Mouse (Mus musculus) forebrain, embryonic 15.5 days (tissue): Measurements from ENCODE around the gene Farp2. TPM values are rescaled to one million over a fixed set of nuclear protein-coding genes. Genes with fewer than 3 reads are reported as not detected.
"Not testable (repeated sequence)": the region's sequence is repeated elsewhere in the genome, so short reads cannot be mapped to it uniquely, and the experiment has no call there.

Experiments used
- ATAC-seq: fragments of 200-750 bp; cut with Nextera tagmentation; replicated peaks from 2 replicates; pipeline ENCODE4 v1.8.0; 2017; ENCODE audit warnings: mild to moderate bottlenecking, moderate TSS enrichment, moderate library complexity
- H3K27ac ChIP-seq: fragments of 300-500 bp; sonication (generic); replicated peaks from 2 replicates; pipeline ENCODE4 v1.5.1; 2015; ENCODE audit warnings: mild to moderate bottlenecking, inconsistent platforms
- H3K27me3 ChIP-seq: fragments of 300-500 bp; sonication (generic); 2 replicates; pipeline ENCODE4 v1.6.1; 2015; ENCODE audit warnings: inconsistent platforms
- H3K36me3 ChIP-seq: fragments of 300-500 bp; sonication (generic); 2 replicates; pipeline ENCODE4 v1.6.1; 2015; ENCODE audit warnings: mild to moderate bottlenecking, inconsistent platforms
- H3K4me1 ChIP-seq: fragments of 300-500 bp; sonication (generic); 2 replicates; pipeline ENCODE4 v1.6.1; 2015; ENCODE audit warnings: inconsistent platforms
- H3K4me2 ChIP-seq: fragments of 300-500 bp; sonication (generic); replicated peaks from 2 replicates; pipeline ENCODE4 v1.6.1; 2015; ENCODE audit warnings: mild to moderate bottlenecking, inconsistent platforms
- H3K4me3 ChIP-seq: fragments of 300-500 bp; sonication (generic); 2 replicates; pipeline ENCODE4 v1.5.1; 2015; ENCODE audit warnings: mild to moderate bottlenecking, inconsistent platforms
- H3K9ac ChIP-seq: fragments of 300-500 bp; sonication (generic); replicated peaks from 2 replicates; pipeline ENCODE4 v1.6.1; 2015; ENCODE audit warnings: mild to moderate bottlenecking, inconsistent platforms
- H3K9me3 ChIP-seq: fragments of 300-500 bp; sonication (generic); 2 replicates; pipeline ENCODE4 v1.6.1; 2016; ENCODE audit warnings: inconsistent platforms
- WGBS: fragments of 180-500 bp; shearing (Covaris S2); methylation state at CpG from one replicate; pipeline ENCODE4 v1.1.7; 2015; ENCODE audit warnings: mixed read lengths; 5-methylcytosine and 5-hydroxymethylcytosine counted together
- polyA plus RNA-seq: library from polyadenylated mRNA; unstranded; fragments of >200 nt; fragmentation: Nextera tagmentation; extraction: Ambion mirVana; gene quantifications from 2 replicates; pipeline ENCODE4 v1.2.1, GENCODE M21; 2015

The Farp2 gene
- polyA plus RNA-seq, 1 experiment from 2014 or later, result 3.2 TPM

- 85% methylated on average over 5 of the region's 5 CpGs for WGBS
- Histone ChIP-seq H3K9ac (no peak overlapping the region), H3K9me3 (no peaks in the 10 kb centered on the region), H3K36me3 (no peaks in the 10 kb centered on the region), H3K27me3 (no peaks in the 10 kb centered on the region), H3K4me2 (no peak overlapping the region), H3K4me1 (no peaks in the 10 kb centered on the region), H3K27ac (no peak overlapping the region), H3K4me3 (no peak overlapping the region)
- no peak for ATAC-seq
Observed at GRCm38 (mm10) chr1:93649604-93650172, 137.8 kb downstream of the Farp2 start.

GRCm38 (mm10) chr1:93654275-93654674 is 142.4 kb downstream of the Farp2 start:
- Histone ChIP-seq H3K4me1 (no peaks in the 10 kb centered on the region), H3K27ac (no peak overlapping the region)
- WGBS, result 68% methylated on average over 2 of the region's 2 CpGs

GRCm38 (mm10) chr1:93654798-93655197 is 142.9 kb downstream of the Farp2 start:
- H3K9me3 ChIP-seq, result no peaks in the 10 kb centered on the region
- no peak for ATAC-seq
- H3K4me3 ChIP-seq, result no peak overlapping the region
- no peak overlapping the region for H3K4me2 ChIP-seq
- no peak overlapping the region for H3K9ac ChIP-seq
- H3K36me3 ChIP-seq, result no peaks in the 10 kb centered on the region
- no peaks in the 10 kb centered on the region for H3K27me3 ChIP-seq
- 90% methylated on average over 2 of the region's 2 CpGs for WGBS
- no peaks in the 10 kb centered on the region for H3K4me1 ChIP-seq
- no peak overlapping the region for H3K27ac ChIP-seq

More at GRCm38 (mm10) chr1:93654275-93654674, 142.4 kb downstream of the Farp2 start:
- no peak overlapping the region for H3K4me3 ChIP-seq
- no peak for ATAC-seq
- no peaks in the 10 kb centered on the region for H3K27me3 ChIP-seq
- no peaks in the 10 kb centered on the region for H3K36me3 ChIP-seq
- no peak overlapping the region for H3K4me2 ChIP-seq
- H3K9me3 ChIP-seq, result no peaks in the 10 kb centered on the region
- H3K9ac ChIP-seq, result no peak overlapping the region

- Histone ChIP-seq H3K9me3 (no peaks in the 10 kb centered on the region), H3K27ac (no peak overlapping the region), H3K4me1 (no peaks in the 10 kb centered on the region), H3K36me3 (no peaks in the 10 kb centered on the region), H3K4me2 (no peak overlapping the region), H3K27me3 (no peaks in the 10 kb centered on the region), H3K9ac (no peak overlapping the region), H3K4me3 (no peak overlapping the region)
- 81% methylated on average over 7 of the region's 7 CpGs for WGBS
- ATAC-seq, result no peak
Observed at GRCm38 (mm10) chr1:93656325-93657024, 144.6 kb downstream of the Farp2 start.

- Histone ChIP-seq H3K9me3 (no peaks in the 10 kb centered on the region), H3K27ac (no peak overlapping the region), H3K36me3 (no peaks in the 10 kb centered on the region), H3K27me3 (no peaks in the 10 kb centered on the region), H3K4me1 (no peaks in the 10 kb centered on the region), H3K9ac (no peak overlapping the region), H3K4me2 (no peak overlapping the region), H3K4me3 (no peak overlapping the region)
- ATAC-seq, result no peak
- 92% methylated on average over 5 of the region's 5 CpGs for WGBS
Observed at GRCm38 (mm10) chr1:93657025-93657360, 145.1 kb downstream of the Farp2 start.

- not testable (repeated sequence) for H3K9ac ChIP-seq, H3K4me1 ChIP-seq, H3K4me3 ChIP-seq, H3K27ac ChIP-seq, H3K9me3 ChIP-seq, H3K36me3 ChIP-seq, H3K4me2 ChIP-seq, H3K27me3 ChIP-seq, ATAC-seq
Observed at GRCm38 (mm10) chr1:93658559-93658958, 146.7 kb downstream of the Farp2 start, which contains the start of gene Stk25. TSS of gene Stk25 (minus strand) at chr1:93658659.

- peaks cover 11% of the 10 kb centered on the region for H3K4me1 ChIP-seq
- 29% methylated on average over 13 of the region's 13 CpGs for WGBS
- no peak overlapping the region for H3K27ac ChIP-seq
- H3K9me3 ChIP-seq, result no peaks in the 10 kb centered on the region
- H3K36me3 ChIP-seq, result no peaks in the 10 kb centered on the region
- no peak; the same call in 1 of the 2 replicates for ATAC-seq
- no peak overlapping the region for H3K9ac ChIP-seq
- no peak overlapping the region for H3K4me2 ChIP-seq
- H3K27me3 ChIP-seq, result no peaks in the 10 kb centered on the region
- no peak overlapping the region for H3K4me3 ChIP-seq
Observed at GRCm38 (mm10) chr1:93667760-93668400, 156.0 kb downstream of the Farp2 start.

- ATAC-seq, result peak; percentile 88
- Histone ChIP-seq H3K27ac (peak overlapping the region; percentile 54), H3K9ac (peak overlapping the region; percentile 50), H3K4me2 (peak overlapping the region; percentile 60), H3K4me3 (peak overlapping the region; percentile 41), H3K4me1 (peaks cover 11% of the 10 kb centered on the region), H3K9me3 (no peaks in the 10 kb centered on the region), H3K36me3 (no peaks in the 10 kb centered on the region), H3K27me3 (no peaks in the 10 kb centered on the region)
- whole genome bisulfite sequencing, result 13% methylated on average over 17 of the region's 17 CpGs
Observed at GRCm38 (mm10) chr1:93668791-93669548, 157.1 kb downstream of the Farp2 start.

GRCm38 (mm10) chr1:93669941-93670340 is 158.1 kb downstream of the Farp2 start:
- ATAC-seq, result no peak
- H3K4me1 ChIP-seq, result peaks cover 11% of the 10 kb centered on the region
- no peak overlapping the region for H3K9ac ChIP-seq
- no peak overlapping the region for H3K27ac ChIP-seq
- no peaks in the 10 kb centered on the region for H3K27me3 ChIP-seq
- H3K4me3 ChIP-seq, result no peak overlapping the region
- no peaks in the 10 kb centered on the region for H3K9me3 ChIP-seq
- H3K4me2 ChIP-seq, result no peak overlapping the region
- no peaks in the 10 kb centered on the region for H3K36me3 ChIP-seq

Other genes starting within 250 kb of the Farp2 start
- gene Mterf4, start 206.2 kb upstream of the Farp2 start, polyA plus RNA-seq, result 36.2 and 38.0 TPM in 2 replicates
- 56.2 and 57.5 TPM in 2 replicates for gene Ppp1r7, start 169.2 kb upstream of the Farp2 start, polyA plus RNA-seq
- gene Pask, start 168.6 kb upstream of the Farp2 start, polyA plus RNA-seq, result 10.2 and 11.3 TPM in 2 replicates
- gene Ano7, start 138.1 kb upstream of the Farp2 start, polyA plus RNA-seq, result 0.18 TPM in 2 replicates
- gene Hdlbp, start 33.3 kb upstream of the Farp2 start, polyA plus RNA-seq, result 61.1 and 66.5 TPM in 2 replicates
- 297 and 299 TPM in 2 replicates for gene Stk25, start 146.6 kb downstream of the Farp2 start, polyA plus RNA-seq
- 95.8 and 96.3 TPM in 2 replicates for gene Bok, start 173.6 kb downstream of the Farp2 start, polyA plus RNA-seq
- 104 and 106 TPM in 2 replicates for gene Atg4b, start 239.4 kb downstream of the Farp2 start, polyA plus RNA-seq
- gene Thap4, start 242.8 kb downstream of the Farp2 start, polyA plus RNA-seq, result 43.1 and 47.4 TPM in 2 replicates